Mouse (Mus musculus) brown adipose tissue, adult 24 weeks (tissue): Measurements from ENCODE around the gene Tnpo2. TPM values are rescaled to one million over a fixed set of nuclear protein-coding genes. Genes with fewer than 3 reads are reported as not detected.

Source experiments
- H3K27ac ChIP-seq: fragments of 200-500 bp; replicated peaks from 2 replicates; pipeline ENCODE4 v1.5.1; 2012; ENCODE audit warnings: low read depth, mild to moderate bottlenecking, low read length
- H3K4me1 ChIP-seq: fragments of 200-500 bp; 2 replicates; pipeline ENCODE4 v1.6.1; 2012; ENCODE audit warnings: low read length, mixed read lengths; ENCODE audit not compliant: control insufficient read depth, insufficient read depth, insufficient read length
- H3K4me3 ChIP-seq: fragments of 200-500 bp; 2 replicates; pipeline ENCODE4 v1.5.1; 2012; ENCODE audit warnings: low read depth, mild to moderate bottlenecking, low read length, moderate library complexity; ENCODE audit not compliant: insufficient read depth
- polyA plus RNA-seq: library from polyadenylated mRNA; stranded (reverse); fragments of >200 nt; gene quantifications from 2 replicates; pipeline ENCODE4 v1.2.4, GENCODE M21; 2012; ENCODE audit not compliant: missing spikeins, insufficient read depth, insufficient read length

Gene Tnpo2
- polyA plus RNA-seq, 1 experiment = 33.5 TPM

GRCm38 (mm10) chr8:85096196-85096595 lies 59.5 kb downstream of the Tnpo2 start:
- Histone ChIP-seq H3K4me1 (no peaks in the 10 kb centered on the region), H3K4me3 (no peak overlapping the region), H3K27ac (no peak overlapping the region)

- Histone ChIP-seq H3K27ac (no peak overlapping the region), H3K4me3 (no peak overlapping the region), H3K4me1 (no peaks in the 10 kb centered on the region)
These were observed 60.1 kb downstream of the Tnpo2 start for GRCm38 (mm10) chr8:85096850-85097249.

GRCm38 (mm10) chr8:85100076-85100665 lies 63.5 kb downstream of the Tnpo2 start:
- H3K27ac ChIP-seq = no peak overlapping the region
- H3K4me3 ChIP-seq = no peak overlapping the region

More at GRCm38 (mm10) chr8:85100076-85100665, 63.5 kb downstream of the Tnpo2 start:
- no peaks in the 10 kb centered on the region for H3K4me1 ChIP-seq

Other genes with a start within 250 kb of the Tnpo2 start
- gene Nfix, start 236.6 kb upstream of the Tnpo2 start, polyA plus RNA-seq = 74.6 and 78.4 TPM in 2 replicates
- gene Dand5, start 214.1 kb upstream of the Tnpo2 start, polyA plus RNA-seq = 7.2 and 9.4 TPM in 2 replicates
- gene Gadd45gip1, start 205.4 kb upstream of the Tnpo2 start, polyA plus RNA-seq = 32.2 and 37.2 TPM in 2 replicates
- 73.3 and 79.3 TPM in 2 replicates for gene Rad23a, start 196.2 kb upstream of the Tnpo2 start, polyA plus RNA-seq
- gene Calr, start 190.0 kb upstream of the Tnpo2 start, polyA plus RNA-seq = 211 and 306 TPM in 2 replicates
- gene Farsa, start 179.9 kb upstream of the Tnpo2 start, polyA plus RNA-seq = 11.3 and 14.4 TPM in 2 replicates
- 3.3 and 3.6 TPM in 2 replicates for gene Syce2, start 164.8 kb upstream of the Tnpo2 start, polyA plus RNA-seq
- gene Gcdh, start 143.0 kb upstream of the Tnpo2 start, polyA plus RNA-seq = 53.8 and 76.8 TPM in 2 replicates
- gene Klf1, start 135.0 kb upstream of the Tnpo2 start, polyA plus RNA-seq = not detected in 2 replicates
- 4.6 and 12.9 TPM in 2 replicates for gene Dnase2a, start 128.4 kb upstream of the Tnpo2 start, polyA plus RNA-seq
- gene Mast1, start 99.6 kb upstream of the Tnpo2 start, polyA plus RNA-seq = not detected in 2 replicates
- gene Rtbdn, start 89.9 kb upstream of the Tnpo2 start, polyA plus RNA-seq = not detected in 2 replicates
- not detected in 2 replicates for gene Gm49661, start 67.5 kb upstream of the Tnpo2 start, polyA plus RNA-seq
- 387 and 425 TPM in 2 replicates for gene Prdx2, start 67.3 kb upstream of the Tnpo2 start, polyA plus RNA-seq
- 26.6 and 28.5 TPM in 2 replicates for gene Rnaseh2a, start 67.1 kb upstream of the Tnpo2 start, polyA plus RNA-seq
- 15.4 and 47.7 TPM in 2 replicates for gene Junb, start 58.2 kb upstream of the Tnpo2 start, polyA plus RNA-seq
- 1.1 and 1.6 TPM in 2 replicates for gene Hook2, start 46.3 kb upstream of the Tnpo2 start, polyA plus RNA-seq
- not detected in 2 replicates for gene Best2, start 22.4 kb upstream of the Tnpo2 start, polyA plus RNA-seq
- 113 and 117 TPM in 2 replicates for gene Asna1, start 11.6 kb upstream of the Tnpo2 start, polyA plus RNA-seq
- gene Trir, start 10.1 kb upstream of the Tnpo2 start, polyA plus RNA-seq = 68.4 and 68.5 TPM in 2 replicates
- 3.0 and 4.1 TPM in 2 replicates for gene Fbxw9, start 23.1 kb downstream of the Tnpo2 start, polyA plus RNA-seq
- not detected in 2 replicates for gene Gm5741, start 31.1 kb downstream of the Tnpo2 start, polyA plus RNA-seq
- 19.1 and 20.0 TPM in 2 replicates for gene Dhps, start 34.8 kb downstream of the Tnpo2 start, polyA plus RNA-seq
- gene Wdr83os, start 43.8 kb downstream of the Tnpo2 start, polyA plus RNA-seq = 95.5 and 130 TPM in 2 replicates
- 26.8 and 28.7 TPM in 2 replicates for gene Wdr83, start 44.4 kb downstream of the Tnpo2 start, polyA plus RNA-seq
- gene Man2b1, start 46.4 kb downstream of the Tnpo2 start, polyA plus RNA-seq = 17.4 and 20.8 TPM in 2 replicates
- gene Zfp791, start 86.2 kb downstream of the Tnpo2 start, polyA plus RNA-seq = 0.44 and 0.96 TPM in 2 replicates
- gene Cks1brt, start 115.0 kb downstream of the Tnpo2 start, polyA plus RNA-seq = not detected in 2 replicates
- not detected in 2 replicates for gene Olfr371, start 189.1 kb downstream of the Tnpo2 start, polyA plus RNA-seq